Mouse (Mus musculus): ENCODE data around the gene Adamts2. TPM values are rescaled to one million over a fixed set of nuclear protein-coding genes. Genes with fewer than 3 reads are reported as not detected.

Gene Adamts2
- total and polyA plus RNA-seq, 3 experiments, result not detected

- no peak for DNase-seq (ENCODE audit: extremely low read depth)
- Histone ChIP-seq H3K27ac (ENCODE audit: insufficient read depth, low read depth) (no peak overlapping the region), H3K4me3 (replicated peaks in 1 of 3; ENCODE audit: low read depth in 2 of 3, low read length in 2 of 3, poor library complexity in 1 of 3) (no peak overlapping the region), H3K9me3 (replicated peaks; ENCODE audit: low read length) (peaks cover 4% of the 10 kb centered on the region), H3K27me3 (replicated peaks) (peaks cover 90% of the 10 kb centered on the region), H3K4me1 (ENCODE audit: control insufficient read depth in 1 of 2, insufficient read depth in 2 of 2) (no peaks in the 10 kb centered on the region), H3K9ac (ENCODE audit: insufficient read depth, low read depth) (no peak overlapping the region), H3K36me3 (replicated peaks in 1 of 2; ENCODE audit: control insufficient read depth in 1 of 2, insufficient read depth in 1 of 2, low read length in 1 of 2) (no peaks in the 10 kb centered on the region), H3K79me2 (replicated peaks; ENCODE audit: control insufficient read depth, extremely low read depth, insufficient read depth, poor library complexity, severe bottlenecking) (no peaks in the 10 kb centered on the region), H3K4me2 (ENCODE audit: insufficient read depth, low read depth, poor library complexity, severe bottlenecking) (no peak overlapping the region)
- dilution Hi-C loops (cut with MboI; ENCODE audit: extremely low pct_ligation_motif_present, extremely low pct_unique_long_range_greater_than_20kb, low sequenced_read_pairs) (no loop called here), in situ Hi-C loops (cut with MboI; ENCODE audit: low pct_ligation_motif_present, low pct_unique_long_range_greater_than_20kb, low sequenced_read_pairs) (no loop called here)
- TF ChIP-seq CTCF (conservative IDR thresholded peaks at IDR 0.05 in 1 of 2, IDR thresholded peaks at IDR 0.05 in 1 of 2; ENCODE audit: low read depth in 2 of 2, low read length in 2 of 2) (peak in 1 of 2 experiments; percentile 33; a peak in 2 of 4 replicates), MAX (IDR thresholded peaks at IDR 0.05; ENCODE audit: low read length) (no peak), SMC3 (IDR thresholded peaks at IDR 0.05; ENCODE audit: low read depth, low read length) (peak; percentile 15; the same call in 1 of the 2 replicates), IRF4 (IDR thresholded peaks at IDR 0.05; ENCODE audit: low read depth, low read length) (no peak), JUND (conservative IDR thresholded peaks at IDR 0.05; ENCODE audit: low read depth, low read length) (no peak)
Observed at GRCm38 (mm10) chr11:50720856-50721550, 119.1 kb downstream of the Adamts2 start.

GRCm38 (mm10) chr11:50725595-50725994 lies 123.7 kb downstream of the Adamts2 start:
- TF ChIP-seq JUN (IDR thresholded peaks at IDR 0.05; ENCODE audit: insufficient read depth, low read depth, low read length) (no peak), SMC3 (IDR thresholded peaks at IDR 0.05; ENCODE audit: low read depth, low read length) (no peak), JUND (conservative IDR thresholded peaks at IDR 0.05; ENCODE audit: low read depth, low read length) (no peak), TCF12 (IDR thresholded peaks at IDR 0.05; ENCODE audit: low read depth, low read length) (no peak), USF2 (conservative IDR thresholded peaks at IDR 0.05; ENCODE audit: low read depth, low read length) (no peak), RCOR1 (conservative IDR thresholded peaks at IDR 0.05; ENCODE audit: low read depth, low read length) (no peak), MEF2A (IDR thresholded peaks at IDR 0.05; ENCODE audit: borderline replicate concordance, low read depth, low read length) (no peak), CHD2 (IDR thresholded peaks at IDR 0.05; ENCODE audit: low read length) (no peak), UBTF (IDR thresholded peaks at IDR 0.05; ENCODE audit: low read depth, low read length) (no peak), CHD1 (IDR thresholded peaks at IDR 0.05; ENCODE audit: low read depth, low read length) (no peak), POLR2A (IDR thresholded peaks at IDR 0.05; ENCODE audit: low read depth, low read length) (no peak), MAFK (IDR thresholded peaks at IDR 0.05; ENCODE audit: insufficient replicate concordance, low read length) (no peak), MYC (IDR thresholded peaks at IDR 0.05; ENCODE audit: low read depth, low read length) (no peak), PAX5 (IDR thresholded peaks at IDR 0.05; ENCODE audit: low read length) (no peak), ZKSCAN1 (IDR thresholded peaks at IDR 0.05; ENCODE audit: borderline replicate concordance, low read depth, low read length) (no peak), MXI1 (IDR thresholded peaks at IDR 0.05; ENCODE audit: low read depth, low read length) (no peak), CTCF (conservative IDR thresholded peaks at IDR 0.05 in 1 of 2, IDR thresholded peaks at IDR 0.05 in 1 of 2; ENCODE audit: low read depth in 2 of 2, low read length in 2 of 2) (no peak), ETS1 (conservative IDR thresholded peaks at IDR 0.05; ENCODE audit: low read depth, low read length) (no peak)
- Histone ChIP-seq H3K79me2 (replicated peaks; ENCODE audit: control insufficient read depth, extremely low read depth, insufficient read depth, poor library complexity, severe bottlenecking) (no peaks in the 10 kb centered on the region), H3K36me3 (replicated peaks in 1 of 2; ENCODE audit: control insufficient read depth in 1 of 2, insufficient read depth in 1 of 2, low read length in 1 of 2) (no peaks in the 10 kb centered on the region)

More at GRCm38 (mm10) chr11:50725595-50725994, 123.7 kb downstream of the Adamts2 start:
- in situ Hi-C loops (cut with MboI; ENCODE audit: low pct_ligation_motif_present, low pct_unique_long_range_greater_than_20kb, low sequenced_read_pairs), result no loop called here
- Histone ChIP-seq H3K27me3 (replicated peaks) (peaks cover 84% of the 10 kb centered on the region), H3K9me3 (replicated peaks; ENCODE audit: low read length) (peaks cover 4% of the 10 kb centered on the region), H3K4me3 (replicated peaks in 1 of 3; ENCODE audit: low read depth in 2 of 3, low read length in 2 of 3, poor library complexity in 1 of 3) (no peak overlapping the region), H3K4me2 (ENCODE audit: insufficient read depth, low read depth, poor library complexity, severe bottlenecking) (no peak overlapping the region), H3K27ac (ENCODE audit: insufficient read depth, low read depth) (no peak overlapping the region), H3K4me1 (ENCODE audit: control insufficient read depth in 1 of 2, insufficient read depth in 2 of 2) (no peaks in the 10 kb centered on the region), H3K9ac (ENCODE audit: insufficient read depth, low read depth) (no peak overlapping the region)
- dilution Hi-C loops (cut with MboI; ENCODE audit: extremely low pct_ligation_motif_present, extremely low pct_unique_long_range_greater_than_20kb, low sequenced_read_pairs), result no loop called here
- DNase-seq (ENCODE audit: extremely low read depth), result no peak

All from CH12.LX (cell line).